Comparison of ENCODE assay signal across 18 mouse cellular contexts in the genomic region with DNA sequence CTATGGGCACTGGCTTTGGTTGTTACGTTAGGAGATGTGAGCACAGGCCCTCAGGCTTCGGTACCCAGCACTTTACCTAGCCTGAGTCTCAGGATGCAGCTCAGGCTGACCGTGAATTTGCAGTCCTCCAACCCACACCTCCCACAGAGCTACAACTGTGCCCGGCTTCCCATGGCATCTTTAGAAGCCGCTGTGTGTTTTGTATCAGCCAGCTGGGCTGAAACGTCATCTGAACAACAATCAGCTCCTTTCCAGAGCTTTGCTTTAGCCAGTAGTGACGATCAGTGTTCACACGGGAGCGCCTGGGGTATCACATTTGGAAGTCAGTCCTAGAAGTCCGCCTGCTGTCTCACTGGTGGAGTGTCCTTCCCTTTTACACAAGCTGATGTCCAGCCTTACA. TPM values are rescaled to one million over a fixed set of nuclear protein-coding genes. Genes with fewer than 3 reads are reported as not detected.
DNase-seq lines count a peak whose midpoint lies in the region; ATAC-seq and TF ChIP-seq lines count a peak whose summit lies in the region.
"Had no signal": no experiment of that assay in that cellular context is flagged by ENCODE, and none has a peak within 500 bp of the region (broad histone marks: within the 10 kb centered on the region; RNA-seq: fewer than 3 reads in every experiment).

No protein-coding gene starts in this region.

- H3K36me3 ChIP-seq in heart, embryonic 13.5 days = no peaks in the 10 kb centered on the region
- H3K36me3 ChIP-seq in heart, embryonic 12.5 days = no peaks in the 10 kb centered on the region
- H3K36me3 ChIP-seq: embryonic facial prominence, embryonic 13.5 days; forebrain, embryonic 12.5 days; hindbrain, embryonic 10.5 days had no signal

- WGBS in heart, embryonic 13.5 days = 72% methylated on average over 10 of the region's 10 CpGs
- 74% methylated on average over 10 of the region's 10 CpGs for WGBS in heart, embryonic 12.5 days

- no peak for DNase-seq in left cerebral cortex, adult 2 months (ENCODE audit: extremely low spot score in 1 of 2, low spot score in 2 of 2)
- no peak for DNase-seq in left cerebral cortex, adult 11 months (ENCODE audit: low spot score)
- peak; percentile 78 for DNase-seq in brain, adult 2 months (ENCODE audit: low read depth, low spot score)
- DNase-seq: adrenal gland, adult 2 months; adrenal gland, postnatal 25 days; cerebellum, adult 8-10 months; cerebellum, postnatal 14 days; gastrocnemius, adult 2 months; gastrocnemius, postnatal 25 days had no signal

- intact Hi-C loops in left cerebral cortex, adult 2 months (cut with DNase I) = no loop called here

- no peaks in the 10 kb centered on the region for H3K9me3 ChIP-seq in heart, embryonic 13.5 days
- H3K9me3 ChIP-seq in heart, embryonic 12.5 days (replicated peaks) = no peaks in the 10 kb centered on the region
- H3K9me3 ChIP-seq: embryonic facial prominence, embryonic 13.5 days; forebrain, embryonic 12.5 days; hindbrain, embryonic 10.5 days had no signal

- no peak for TF ChIP-seq CTCF in left cerebral cortex, adult 2 months (IDR thresholded peaks at IDR 0.05)
- TF ChIP-seq CTCF in cortical plate, adult 2 months (IDR thresholded peaks at IDR 0.05; ENCODE audit: extremely low read depth, insufficient read depth, low read length) = no peak

- H3K27me3 ChIP-seq in heart, embryonic 13.5 days (replicated peaks) = no peaks in the 10 kb centered on the region
- no peaks in the 10 kb centered on the region for H3K27me3 ChIP-seq in heart, embryonic 12.5 days (replicated peaks)
- H3K27me3 ChIP-seq: embryonic facial prominence, embryonic 13.5 days; forebrain, embryonic 12.5 days had no signal

- no peak overlapping the region for H3K27ac ChIP-seq in heart, embryonic 13.5 days (replicated peaks)
- H3K27ac ChIP-seq in heart, embryonic 12.5 days (ENCODE audit: poor library complexity, severe bottlenecking) = no peak overlapping the region
- peak overlapping the region; percentile 19 for H3K27ac ChIP-seq in left cerebral cortex, adult 2 months
- H3K27ac ChIP-seq in cortical plate, adult 2 months (ENCODE audit: insufficient read depth, low read length) = peak overlapping the region; percentile 77
- H3K27ac ChIP-seq: embryonic facial prominence, embryonic 13.5 days; forebrain, embryonic 12.5 days; gastrocnemius, adult 2 months; hindbrain, embryonic 10.5 days; hindbrain, embryonic 14.5 days had no signal

- no peak for TF ChIP-seq POLR2A in cortical plate, adult 2 months (IDR thresholded peaks at IDR 0.05; ENCODE audit: extremely low read depth, insufficient read depth, low read length)

- no peak overlapping the region for H3K4me2 ChIP-seq in heart, embryonic 13.5 days
- no peak overlapping the region for H3K4me2 ChIP-seq in heart, embryonic 12.5 days
- H3K4me2 ChIP-seq: embryonic facial prominence, embryonic 13.5 days; forebrain, embryonic 12.5 days; hindbrain, embryonic 14.5 days had no signal

- ATAC-seq in heart, embryonic 13.5 days (ENCODE audit: extremely low read depth, insufficient number of reproducible peaks, low FRiP score, low TSS enrichment) = no peak
- ATAC-seq in heart, embryonic 12.5 days (ENCODE audit: insufficient number of reproducible peaks, low FRiP score) = no peak
- ATAC-seq: forebrain, embryonic 16.5 days had no signal

- no peak overlapping the region for H3K4me3 ChIP-seq in heart, embryonic 13.5 days
- no peak overlapping the region for H3K4me3 ChIP-seq in heart, embryonic 12.5 days
- H3K4me3 ChIP-seq in left cerebral cortex, adult 2 months = no peak overlapping the region
- no peak overlapping the region for H3K4me3 ChIP-seq in cortical plate, adult 2 months (ENCODE audit: insufficient read depth, low read length)
- H3K4me3 ChIP-seq: embryonic facial prominence, embryonic 13.5 days; forebrain, embryonic 12.5 days; gastrocnemius, adult 2 months; hindbrain, embryonic 10.5 days had no signal

- peaks cover 51% of the 10 kb centered on the region for H3K4me1 ChIP-seq in heart, embryonic 13.5 days
- peaks cover 54% of the 10 kb centered on the region for H3K4me1 ChIP-seq in heart, embryonic 12.5 days (replicated peaks)
- peaks cover 3% of the 10 kb centered on the region; the same call in 1 of the 2 replicates for H3K4me1 ChIP-seq in cortical plate, adult 2 months (ENCODE audit: control insufficient read depth, insufficient read depth, low read length)

- H3K9ac ChIP-seq in heart, embryonic 13.5 days = 0 out of 2 replicates have a peak overlapping the region, but pooled peaks have one; percentile 10
- H3K9ac ChIP-seq in heart, embryonic 12.5 days = no peak overlapping the region
- H3K9ac ChIP-seq: embryonic facial prominence, embryonic 13.5 days; forebrain, embryonic 12.5 days; hindbrain, embryonic 14.5 days had no signal

RNA-seq across cellular contexts. Expression of gene Micall1, which starts 5.4 kb away (rescaled TPM):
- 15.4 and 15.6 TPM in 2 replicates for polyA plus RNA-seq in heart, embryonic 13.5 days (2015; fragmentation: Nextera tagmentation; extraction: Ambion mirVana)
- polyA plus RNA-seq in heart, embryonic 12.5 days (2016; fragmentation: Nextera tagmentation; extraction: Ambion mirVana) = 24.2 and 24.3 TPM in 2 replicates
- total RNA-seq in left cerebral cortex, adult 2 months (2021) = 10 to 100 TPM; 22.8 to 23.2 TPM
- polyA plus RNA-seq in cortical plate, adult 2 months (2012; rRNA removed) = 25.0 and 27.6 TPM in 2 replicates

RNA-seq across cellular contexts. Expression of gene Eif3l, which starts 28.3 kb away (rescaled TPM):
- 154 and 160 TPM in 2 replicates for polyA plus RNA-seq in heart, embryonic 13.5 days (2015; fragmentation: Nextera tagmentation; extraction: Ambion mirVana)
- polyA plus RNA-seq in heart, embryonic 12.5 days (2016; fragmentation: Nextera tagmentation; extraction: Ambion mirVana) = 165 TPM in 2 replicates
- total RNA-seq in left cerebral cortex, adult 2 months (2021) = 10 to 100 TPM; 62.5 to 66.6 TPM
- 86.8 and 93.0 TPM in 2 replicates for polyA plus RNA-seq in cortical plate, adult 2 months (2012; rRNA removed)

RNA-seq across cellular contexts. Expression of gene Polr2f, which starts 37.5 kb away (rescaled TPM):
- 231 and 244 TPM in 2 replicates for polyA plus RNA-seq in heart, embryonic 13.5 days (2015; fragmentation: Nextera tagmentation; extraction: Ambion mirVana)
- 265 and 289 TPM in 2 replicates for polyA plus RNA-seq in heart, embryonic 12.5 days (2016; fragmentation: Nextera tagmentation; extraction: Ambion mirVana)
- 100 to 1,000 TPM; 100 to 103 TPM for total RNA-seq in left cerebral cortex, adult 2 months (2021)
- polyA plus RNA-seq in cortical plate, adult 2 months (2012; rRNA removed) = 131 and 134 TPM in 2 replicates

RNA-seq across cellular contexts. Expression of gene 1700088E04Rik, which starts 37.8 kb away (rescaled TPM):
- 6.0 TPM in 2 replicates for polyA plus RNA-seq in heart, embryonic 13.5 days (2015; fragmentation: Nextera tagmentation; extraction: Ambion mirVana)
- polyA plus RNA-seq in heart, embryonic 12.5 days (2016; fragmentation: Nextera tagmentation; extraction: Ambion mirVana) = 6.3 and 6.6 TPM in 2 replicates
- total RNA-seq in left cerebral cortex, adult 2 months (2021) = 10 to 100 TPM; 12.0 to 12.9 TPM
- polyA plus RNA-seq in cortical plate, adult 2 months (2012; rRNA removed) = 16.5 and 17.1 TPM in 2 replicates
- total RNA-seq: granulocyte monocyte progenitor cell, adult 5-6 weeks had no signal

RNA-seq across cellular contexts. Expression of gene Ankrd54, which starts 40.6 kb away (rescaled TPM):
- 23.9 and 25.4 TPM in 2 replicates for polyA plus RNA-seq in heart, embryonic 13.5 days (2015; fragmentation: Nextera tagmentation; extraction: Ambion mirVana)
- polyA plus RNA-seq in heart, embryonic 12.5 days (2016; fragmentation: Nextera tagmentation; extraction: Ambion mirVana) = 29.0 and 30.0 TPM in 2 replicates
- total RNA-seq in left cerebral cortex, adult 2 months (2021) = 10 to 100 TPM; 19.7 to 19.8 TPM
- 26.5 and 28.2 TPM in 2 replicates for polyA plus RNA-seq in cortical plate, adult 2 months (2012; rRNA removed)

Comparison
In these comparisons a context has a peak if more than half of its experiments do, and no peak if none do; other contexts are left out.
1. H3K27ac ChIP-seq: peak in left cerebral cortex, adult 2 months (single experiment) and cortical plate, adult 2 months (single experiment); none in heart, embryonic 13.5 days (single experiment) and heart, embryonic 12.5 days (single experiment).